Mouse (Mus musculus) spleen, adult 12 weeks (tissue): ENCODE measurements around the gene Timmdc1.
"Not testable (repeated sequence)": the region's sequence is repeated elsewhere in the genome, so short reads cannot be mapped to it uniquely, and the experiment has no call there.

Experiments
- DNase-seq: peaks from one replicate; pipeline ENCODE4 v3.0.0; 2022; ENCODE audit warnings: low spot score

The Timmdc1 gene

DNA sequence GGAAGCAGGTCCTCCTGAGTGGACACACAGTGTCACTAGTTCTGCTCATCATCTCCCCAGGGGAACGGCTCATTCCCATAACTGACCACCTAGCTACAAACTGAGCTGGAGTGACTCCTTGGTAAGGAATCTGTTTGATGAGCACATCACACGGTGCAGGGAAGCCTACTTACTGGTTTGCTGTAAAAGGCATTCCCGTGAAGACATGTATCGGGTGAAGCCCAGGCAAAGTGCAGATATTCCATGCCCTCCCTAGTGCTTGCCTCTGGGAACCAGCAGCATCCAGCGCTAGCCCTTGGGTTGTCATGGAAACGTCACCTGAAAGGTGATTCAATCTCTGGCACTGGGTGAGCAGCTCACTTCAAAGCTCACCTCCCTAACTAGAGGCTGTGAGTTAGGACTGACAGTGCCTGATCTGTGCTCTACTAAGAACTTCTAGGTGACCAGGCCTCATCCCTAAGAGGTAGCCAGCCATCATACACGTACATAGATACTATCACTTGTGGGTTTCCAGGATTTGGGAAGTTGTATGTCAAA lies 25.8 kb downstream of the Timmdc1 start:
- no peak for DNase-seq

- no peak for DNase-seq
Measured at GRCm38 (mm10) chr16:38493890-38494289, 28.6 kb downstream of the Timmdc1 start.

- DNase-seq: no peak
Measured at GRCm38 (mm10) chr16:38492551-38492950, 29.9 kb downstream of the Timmdc1 start.

- no peak for DNase-seq
Measured at GRCm38 (mm10) chr16:38483582-38484309, 38.7 kb downstream of the Timmdc1 start.

DNA sequence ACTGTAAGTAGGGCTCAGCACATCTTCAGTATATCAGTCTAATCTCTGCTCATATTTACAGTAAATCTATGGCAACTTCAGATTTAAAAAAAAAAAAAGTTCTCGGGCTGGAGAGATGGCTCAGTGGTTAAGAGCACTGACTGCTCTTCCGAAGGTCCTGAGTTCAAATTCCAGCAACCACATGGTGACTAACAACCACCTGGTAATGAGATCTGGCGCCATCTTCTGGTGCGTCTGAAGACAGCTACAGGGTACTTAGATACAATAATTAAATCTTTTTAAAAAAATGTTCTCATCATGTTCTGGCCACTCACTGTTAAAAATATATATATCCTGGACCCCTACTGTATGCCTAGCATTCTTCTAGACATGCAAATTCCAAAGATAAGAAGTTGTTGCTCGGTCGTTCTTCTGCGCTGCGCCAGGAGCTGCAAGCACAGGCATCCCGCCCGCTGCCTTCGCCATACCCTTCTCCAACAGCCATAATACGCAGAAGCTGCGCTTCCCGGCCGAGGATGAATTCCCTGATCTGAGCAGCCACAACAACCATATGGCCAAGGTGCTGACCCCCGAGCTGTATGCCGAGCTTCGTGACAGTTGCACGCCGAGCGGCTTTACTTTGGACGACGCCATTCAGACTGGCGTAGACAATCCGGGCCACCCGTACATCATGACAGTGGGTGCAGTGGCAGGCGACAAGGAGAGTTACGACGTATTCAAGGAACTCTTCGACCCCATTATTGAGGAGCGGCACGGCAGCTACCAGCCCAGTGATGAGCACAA lies 39.5 kb downstream of the Timmdc1 start:
- DNase-seq: no peak

DNA sequence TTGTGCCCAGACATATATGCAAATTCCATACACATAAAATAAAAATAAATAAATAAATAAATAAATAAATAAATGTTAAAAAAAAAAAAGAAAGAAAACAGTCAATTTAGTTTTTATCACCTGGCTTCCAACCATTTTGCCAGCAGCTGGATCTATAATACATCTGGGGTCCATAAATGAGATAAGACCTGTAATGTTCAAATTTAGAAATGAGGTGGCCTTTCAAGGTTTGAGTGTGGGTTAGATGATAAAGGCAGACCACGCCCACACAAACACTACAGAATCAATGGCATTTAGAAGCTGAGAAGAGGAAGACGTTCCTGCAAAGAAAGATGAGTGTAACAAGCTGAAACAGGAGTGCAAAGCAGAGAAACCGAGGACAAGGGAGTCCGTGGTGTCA lies 41.1 kb downstream of the Timmdc1 start:
- no peak for DNase-seq

DNA sequence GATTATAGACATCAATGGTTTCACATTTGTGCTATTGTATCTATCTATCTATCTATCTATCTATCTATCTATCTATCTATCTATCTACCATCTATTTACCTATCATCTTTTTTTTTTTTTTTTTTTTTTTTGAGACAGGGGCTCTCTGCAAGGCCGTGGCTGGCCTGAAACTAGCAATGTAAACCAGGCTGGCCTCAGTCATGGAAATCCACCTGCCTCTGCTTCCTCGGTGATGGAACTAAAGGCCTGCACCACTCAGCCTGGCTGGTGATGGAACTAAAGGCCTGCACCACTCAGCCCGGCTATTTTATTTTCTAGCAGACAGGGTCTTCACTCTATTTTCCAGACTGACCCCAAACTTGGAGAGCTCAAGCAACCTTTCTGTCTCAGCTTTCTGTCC lies 44.2 kb downstream of the Timmdc1 start:
- no peak for DNase-seq

GRCm38 (mm10) chr16:38477241-38477608 lies 45.2 kb downstream of the Timmdc1 start:
- not testable (repeated sequence) for DNase-seq

DNA sequence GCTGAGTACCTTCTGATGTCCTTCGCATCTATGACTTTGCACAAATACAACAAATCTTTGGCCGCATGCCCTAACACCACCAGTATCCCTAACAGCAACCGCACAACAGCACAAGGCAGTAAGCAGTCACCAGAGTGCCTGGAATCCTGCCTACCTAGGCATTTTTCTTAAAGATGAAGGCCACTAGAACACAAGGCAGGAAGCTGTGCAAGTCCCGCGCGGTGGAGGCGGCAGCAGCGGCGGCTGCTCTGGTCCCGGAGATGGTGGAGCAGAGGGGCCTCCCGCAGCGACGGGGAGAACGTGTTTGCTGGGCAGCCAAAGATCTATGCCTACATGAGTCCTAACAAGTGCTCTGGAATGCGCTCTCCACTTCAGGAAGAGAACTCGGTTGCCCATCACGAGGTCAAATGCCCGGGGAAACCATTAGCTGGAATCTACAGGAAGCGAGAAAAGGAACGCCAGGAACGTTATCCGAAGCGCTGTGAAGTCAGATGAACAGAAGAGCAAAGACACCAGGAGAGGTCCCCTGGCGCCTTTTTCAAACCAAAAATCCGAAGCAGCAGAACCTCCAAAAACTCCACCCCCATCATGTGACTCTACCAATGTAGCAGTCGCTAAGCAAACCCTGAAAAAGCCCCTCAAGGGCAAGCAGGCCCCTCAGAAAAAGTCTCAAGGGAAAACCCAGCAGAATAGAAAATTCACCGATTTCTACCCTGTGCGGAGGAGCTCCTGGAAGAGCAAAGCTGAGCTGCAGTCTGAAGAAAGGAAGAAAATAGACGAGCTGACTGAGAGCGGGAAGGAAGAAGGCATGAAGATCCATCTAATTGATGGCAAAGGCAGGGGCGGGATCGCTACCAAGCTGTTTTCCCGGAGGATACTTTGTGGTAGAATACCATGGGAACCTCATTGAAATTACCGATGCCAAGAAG lies 45.9 kb downstream of the Timmdc1 start:
- DNase-seq: no peak

GRCm38 (mm10) chr16:38475681-38476311 lies 46.7 kb downstream of the Timmdc1 start:
- no peak for DNase-seq

DNA sequence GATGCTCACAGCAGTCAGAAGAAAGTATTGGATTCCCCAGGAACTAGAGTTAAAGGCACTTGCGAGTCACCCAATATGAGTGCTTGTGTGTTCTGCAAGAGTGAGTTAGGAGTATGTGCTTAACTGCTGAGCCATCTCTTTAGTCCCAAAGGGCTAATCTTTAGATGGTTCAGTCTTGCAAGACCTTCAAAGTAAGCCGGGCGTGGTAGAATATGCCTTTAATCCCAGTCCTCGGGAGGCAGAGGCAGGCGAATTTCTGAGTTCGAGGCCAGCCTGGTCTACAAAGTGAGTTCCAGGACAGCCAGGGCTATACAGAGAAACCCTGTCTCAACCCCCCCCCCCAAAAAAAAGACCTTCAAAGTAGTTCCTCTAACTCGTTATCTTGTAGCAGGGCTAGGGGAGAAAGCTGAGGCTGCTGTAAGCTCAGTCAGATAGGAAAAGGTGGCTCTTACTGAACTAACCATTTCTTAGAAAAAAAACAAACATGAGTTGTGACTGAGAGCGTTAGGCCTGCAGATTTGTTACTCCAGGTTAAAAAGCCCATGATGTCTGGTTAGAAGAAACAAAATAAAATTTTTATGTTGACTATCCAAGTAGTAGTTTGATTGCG lies 47.7 kb downstream of the Timmdc1 start:
- DNase-seq: no peak

GRCm38 (mm10) chr16:38473661-38474060 lies 48.8 kb downstream of the Timmdc1 start:
- DNase-seq: no peak

DNA sequence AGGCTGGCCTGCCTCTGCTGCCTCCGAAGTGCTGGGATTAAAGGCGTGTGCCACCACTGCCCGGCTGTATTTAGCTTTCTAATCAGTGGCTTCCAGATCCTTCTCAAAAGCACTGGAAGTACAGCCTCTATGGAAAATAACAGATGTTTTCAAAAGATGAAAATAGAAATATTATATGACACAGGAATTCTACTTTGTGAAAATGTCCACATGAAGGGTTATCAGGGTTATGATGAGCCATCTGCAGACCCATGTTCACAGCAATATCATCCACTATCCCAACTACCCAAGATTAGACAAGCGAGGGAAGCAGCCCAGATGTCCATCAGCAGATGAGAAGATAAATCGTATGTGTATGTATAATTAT lies 50.0 kb downstream of the Timmdc1 start:
- DNase-seq: no peak

DNA sequence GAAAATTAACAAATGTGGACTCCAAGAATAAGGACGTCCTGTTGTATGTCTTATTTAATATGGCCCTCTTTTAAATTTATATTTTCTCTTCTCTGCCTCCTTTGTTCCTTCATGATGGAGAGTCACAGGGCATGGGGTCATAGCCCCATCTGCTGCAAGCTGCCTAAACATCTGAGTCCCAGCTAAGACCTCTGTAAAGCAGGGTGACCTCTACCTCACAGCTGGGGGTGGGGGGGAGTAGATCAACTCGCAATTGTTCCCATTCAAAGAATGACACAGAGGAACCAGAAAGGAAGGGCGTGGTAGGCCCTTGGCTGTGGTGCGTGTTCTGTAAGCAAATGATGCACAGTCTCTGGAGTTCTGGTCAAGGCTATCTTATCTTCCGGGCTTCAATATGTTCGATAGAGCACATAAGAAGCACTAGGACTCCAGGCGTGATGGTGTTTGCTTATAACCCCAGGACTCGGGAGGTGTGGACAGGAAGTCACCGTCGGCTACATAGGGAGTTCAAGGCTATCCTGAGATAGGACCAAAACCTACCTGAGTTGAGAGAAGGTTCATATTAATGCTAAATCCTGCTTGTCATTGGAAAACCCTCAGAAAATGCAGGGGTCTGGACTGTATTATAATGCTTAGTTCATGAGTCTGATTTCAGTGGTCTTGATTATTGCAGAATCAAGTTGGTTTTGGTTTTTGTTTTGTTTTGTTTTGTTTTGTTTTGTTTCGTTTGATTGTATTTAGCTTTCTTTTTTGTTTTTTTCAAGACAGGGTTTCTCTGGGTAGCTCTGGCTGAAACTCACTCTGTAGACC lies 50.6 kb downstream of the Timmdc1 start:
- DNase-seq: no peak

GRCm38 (mm10) chr16:38469437-38469836 lies 53.0 kb downstream of the Timmdc1 start:
- DNase-seq: no peak

DNA sequence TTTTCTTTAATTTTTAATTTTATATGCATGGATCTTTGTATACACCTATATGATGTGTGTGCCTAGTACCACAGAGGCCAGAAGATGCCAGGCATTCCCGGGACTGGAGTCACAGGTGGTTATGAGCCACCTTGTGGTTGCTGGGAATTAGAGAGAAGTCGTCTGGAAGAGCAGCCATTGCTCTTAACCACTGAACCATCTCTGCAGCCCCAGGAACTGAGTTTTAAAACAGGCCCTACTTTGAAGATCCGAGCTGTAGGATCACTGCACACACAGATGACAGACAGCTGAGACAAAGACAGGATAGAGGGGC lies 53.8 kb downstream of the Timmdc1 start:
- DNase-seq: no peak

- no peak for DNase-seq
Measured at GRCm38 (mm10) chr16:38467917-38468705, 54.4 kb downstream of the Timmdc1 start.

- no peak for DNase-seq
Measured at GRCm38 (mm10) chr16:38467091-38467916, 55.2 kb downstream of the Timmdc1 start.

DNA sequence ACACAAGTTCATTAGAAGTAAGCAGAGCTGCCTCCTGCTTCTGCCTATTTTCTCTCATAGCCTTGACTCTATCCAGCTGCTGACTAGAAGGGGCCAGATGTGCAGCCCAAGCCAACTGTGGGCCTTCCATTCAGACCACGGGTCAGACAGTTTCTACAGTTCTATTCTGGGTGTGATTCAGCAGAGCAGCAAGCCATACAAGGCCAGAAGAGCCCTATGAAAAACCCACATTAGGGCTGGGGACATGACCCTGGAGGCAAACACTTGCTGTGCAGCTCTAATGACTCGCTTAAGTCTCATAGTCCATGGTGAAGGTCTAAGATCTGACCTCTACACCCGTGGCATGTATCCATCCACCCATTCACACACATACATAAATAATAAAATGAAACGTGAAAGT lies 56.4 kb downstream of the Timmdc1 start:
- DNase-seq: no peak
